Mouse (Mus musculus) lung, adult 2 months (tissue): ENCODE measurements around the gene Rab35. TPM values are rescaled to one million over a fixed set of nuclear protein-coding genes. Genes with fewer than 3 reads are reported as not detected.
A peak's percentile ranks its signal among the peaks of the same experiment; 100 is the strongest.

Experiments
- DNase-seq: peaks from one replicate; pipeline ENCODE4 v3.0.0; 2022
- H3K4me1 ChIP-seq: fragments of 200-500 bp; 2 replicates; pipeline ENCODE4 v1.6.1; 2011; ENCODE audit warnings: low read length; ENCODE audit not compliant: control insufficient read depth, insufficient read depth
- H3K4me3 ChIP-seq: fragments of 200-500 bp; replicated peaks from 2 replicates; pipeline ENCODE3; 2011; ENCODE audit warnings: low read depth, mild to moderate bottlenecking, control low read depth, low read length; ENCODE audit errors: extremely low read depth
- CTCF ChIP-seq: fragments of 200-500 bp; IDR thresholded peaks from 2 replicates; pipeline ENCODE4 v1.5.1; 2011; ENCODE audit warnings: mild to moderate bottlenecking, low read length, control low read depth; ENCODE audit not compliant: insufficient read depth
- POLR2A ChIP-seq: fragments of 200-500 bp; IDR thresholded peaks from 2 replicates; pipeline ENCODE4 v1.6.1; 2011; ENCODE audit warnings: low read depth, mild to moderate bottlenecking, control low read depth, low read length, borderline replicate concordance; ENCODE audit errors: extremely low read depth
- WGBS: fragments of 180-500 bp; shearing (Covaris S2); methylation state at CpG from one replicate; pipeline ENCODE4 v1.1.7; 2018; 5-methylcytosine and 5-hydroxymethylcytosine counted together
- polyA plus RNA-seq: library from polyadenylated mRNA; depleted of rRNA; stranded (reverse); fragments of >200 nt; gene quantifications from 2 replicates; pipeline ENCODE4 v1.2.3, GENCODE M21; 2012; rRNA removed

The Rab35 gene
- 62.3 and 70.3 TPM in 2 replicates for polyA plus RNA-seq

- peak within 1 kb of the TSS; percentile 91 for H3K4me3 ChIP-seq
- 2% methylated on average over 86 of the region's 125 CpGs for WGBS
- TF ChIP-seq POLR2A (peak; percentile 87), CTCF (no peak)
- H3K4me1 ChIP-seq = peaks cover 24% of the 10 kb centered on the region
- peak; percentile 93 for DNase-seq
These were observed at the start of gene Rab35 for GRCm38 (mm10) chr5:115631505-115632357. TSS of gene Rab35 (plus strand) at chr5:115631908.

- WGBS = 88% methylated on average over 12 of the region's 12 CpGs
- Histone ChIP-seq H3K4me3 (no peak overlapping the region), H3K4me1 (no peaks in the 10 kb centered on the region)
- no peak for DNase-seq
- TF ChIP-seq CTCF = no peak
These were observed 46.1 kb upstream of the Rab35 start for GRCm38 (mm10) chr5:115585616-115586015.

GRCm38 (mm10) chr5:115586166-115586565 lies 45.5 kb upstream of the Rab35 start:
- no peak overlapping the region for H3K4me3 ChIP-seq
- 91% methylated on average over 15 of the region's 15 CpGs for WGBS
- no peaks in the 10 kb centered on the region for H3K4me1 ChIP-seq
- no peak for DNase-seq
- TF ChIP-seq CTCF (no peak), POLR2A (no peak)

- WGBS = 92% methylated on average over 2 of the region's 2 CpGs
- DNase-seq = no peak
- Histone ChIP-seq H3K4me1 (no peaks in the 10 kb centered on the region), H3K4me3 (no peak overlapping the region)
- TF ChIP-seq POLR2A = no peak
These were observed 44.9 kb upstream of the Rab35 start for GRCm38 (mm10) chr5:115586780-115587179.

- DNase-seq = no peak
- WGBS = 55% methylated on average over 11 of the region's 11 CpGs
- H3K4me3 ChIP-seq = no peak overlapping the region
- TF ChIP-seq POLR2A = no peak
- no peak for TF ChIP-seq CTCF
- no peaks in the 10 kb centered on the region for H3K4me1 ChIP-seq
These were observed 40.7 kb upstream of the Rab35 start for GRCm38 (mm10) chr5:115591028-115591427.

GRCm38 (mm10) chr5:115591506-115591905 lies 40.2 kb upstream of the Rab35 start:
- WGBS = 83% methylated on average over 2 of the region's 2 CpGs
- Histone ChIP-seq H3K4me3 (no peak overlapping the region), H3K4me1 (no peaks in the 10 kb centered on the region)
- TF ChIP-seq POLR2A = no peak
- no peak for TF ChIP-seq CTCF
- no peak for DNase-seq

GRCm38 (mm10) chr5:115603561-115603960 lies 28.1 kb upstream of the Rab35 start:
- no peak for TF ChIP-seq POLR2A
- TF ChIP-seq CTCF = no peak
- WGBS = 92% methylated on average over 6 of the region's 6 CpGs

GRCm38 (mm10) chr5:115611566-115611965 lies 20.1 kb upstream of the Rab35 start:
- Histone ChIP-seq H3K4me1 (no peaks in the 10 kb centered on the region), H3K4me3 (no peak overlapping the region)
- DNase-seq = no peak
- TF ChIP-seq CTCF = no peak
- no peak for TF ChIP-seq POLR2A
- WGBS = 88% methylated on average over 11 of the region's 11 CpGs

More at GRCm38 (mm10) chr5:115603561-115603960, 28.1 kb upstream of the Rab35 start:
- Histone ChIP-seq H3K4me1 (no peaks in the 10 kb centered on the region), H3K4me3 (no peak overlapping the region)
- DNase-seq = no peak

- 90% methylated on average over 9 of the region's 9 CpGs for WGBS
- DNase-seq = no peak
- Histone ChIP-seq H3K4me3 (no peak overlapping the region), H3K4me1 (no peaks in the 10 kb centered on the region)
- TF ChIP-seq POLR2A (no peak), CTCF (no peak)
These were observed 18.4 kb upstream of the Rab35 start for GRCm38 (mm10) chr5:115613332-115613731.

GRCm38 (mm10) chr5:115614948-115615347 lies 16.8 kb upstream of the Rab35 start:
- TF ChIP-seq POLR2A = no peak
- TF ChIP-seq CTCF = peak; percentile 50
- H3K4me1 ChIP-seq = no peaks in the 10 kb centered on the region
- 67% methylated on average over 7 of the region's 7 CpGs for WGBS
- peak; percentile 20 for DNase-seq
- H3K4me3 ChIP-seq = no peak overlapping the region
